Mouse (Mus musculus): ENCODE measurements around the gene Bcat2.

- TF ChIP-seq CTCF (IDR thresholded peaks at IDR 0.05; ENCODE audit: low read depth, low read length) (no peak), GATA1 (IDR thresholded peaks at IDR 0.05; ENCODE audit: borderline replicate concordance, low read length) (no peak), POLR2AphosphoS5 (IDR thresholded peaks at IDR 0.05; ENCODE audit: insufficient replicate concordance, low read depth, low read length) (no peak)
Measured at GRCm38 (mm10) chr7:45635711-45636688, 66.0 kb downstream of the Bcat2 start.
